Mouse (Mus musculus): ENCODE measurements around the gene Olfr301. TPM values are rescaled to one million over a fixed set of nuclear protein-coding genes. Genes with fewer than 3 reads are reported as not detected.

The Olfr301 gene
- not detected for total RNA-seq (2023)

DNA sequence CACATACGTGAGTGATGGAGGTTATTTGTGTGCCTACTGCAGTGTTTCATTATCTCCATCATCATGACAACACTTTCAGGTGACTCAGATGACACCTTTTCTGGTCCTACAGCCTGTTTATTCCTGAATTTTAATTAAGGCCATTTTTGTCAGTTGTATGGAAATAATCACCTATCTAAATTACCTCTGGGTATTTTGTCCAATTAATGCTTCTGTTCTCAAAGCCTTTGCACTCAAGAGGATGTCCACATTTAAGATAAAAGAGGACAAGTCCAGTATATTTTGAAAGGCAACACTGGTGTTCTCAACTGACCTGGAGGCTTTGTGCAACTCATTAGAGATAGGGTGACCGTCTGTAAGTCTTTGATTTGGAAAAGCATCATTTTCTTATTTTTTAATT is at the start of gene Olfr301:
Gene Olfr301, plus strand, starts transcription at position 301 of the 400 bp plus-strand sequence.

DNA sequence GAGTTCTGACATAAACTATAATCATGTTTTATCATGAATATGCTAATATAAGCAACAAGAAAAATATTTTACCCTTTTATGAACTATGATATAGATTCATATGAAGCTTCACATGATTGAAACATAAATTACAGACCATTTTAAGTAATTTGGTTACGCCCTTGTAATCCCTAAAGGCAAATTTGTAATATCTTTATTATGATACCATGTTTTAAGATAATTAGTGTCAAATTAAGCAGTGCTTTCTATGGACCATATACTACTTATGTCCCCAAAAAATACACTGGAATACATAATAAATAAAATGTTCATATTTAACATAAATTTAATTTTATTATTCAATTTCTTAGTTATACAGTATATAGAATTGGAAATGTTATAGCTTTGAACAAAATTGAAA is 36.8 kb upstream of the Olfr301 start, which contains the start of gene Olfr305:
Gene Olfr305, minus strand, starts transcription at position 101 of the 400 bp plus-strand sequence.

DNA sequence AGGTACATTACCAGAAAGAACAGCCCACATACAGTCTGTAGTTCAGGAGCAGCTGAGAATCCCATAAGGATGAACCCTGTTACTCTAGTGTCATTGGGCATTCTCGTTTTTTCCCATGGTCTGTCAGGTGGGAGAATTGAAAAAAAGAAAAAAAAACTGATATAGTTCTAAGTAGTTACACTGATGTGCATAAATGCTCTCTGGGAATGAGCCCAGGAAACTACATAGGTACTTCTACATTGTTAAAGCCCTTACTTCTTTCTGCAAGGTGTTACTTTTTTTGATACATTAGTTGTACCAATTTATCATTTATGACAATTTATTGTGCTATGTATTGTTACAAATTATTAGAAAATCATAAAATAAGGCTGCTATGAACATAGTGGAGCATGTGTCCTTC is 17.1 kb upstream of the Olfr301 start, which contains the start of gene Olfr304:
Gene Olfr304, minus strand, starts transcription at position 101 of the 400 bp plus-strand sequence.

DNA sequence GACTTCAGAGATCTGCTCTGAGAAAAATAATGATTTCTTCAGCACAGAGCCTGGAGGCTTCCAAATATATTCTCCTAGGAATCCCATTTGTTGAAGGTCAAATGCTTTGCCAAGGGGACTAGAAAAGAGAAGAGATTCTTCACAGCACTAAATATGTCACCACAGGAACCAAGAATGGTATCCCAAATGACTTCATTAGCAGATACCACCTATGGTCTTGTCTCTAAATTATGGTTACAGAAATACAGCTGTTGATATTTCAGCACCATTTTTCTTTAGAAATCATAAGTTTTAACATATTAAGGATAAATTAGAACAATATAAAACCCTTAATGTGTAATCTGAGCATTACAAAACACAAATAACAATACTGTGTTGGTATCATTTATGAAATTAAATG is 6.0 kb upstream of the Olfr301 start, which contains the start of gene Olfr303:
Gene Olfr303, minus strand, starts transcription at position 101 of the 400 bp plus-strand sequence.

DNA sequence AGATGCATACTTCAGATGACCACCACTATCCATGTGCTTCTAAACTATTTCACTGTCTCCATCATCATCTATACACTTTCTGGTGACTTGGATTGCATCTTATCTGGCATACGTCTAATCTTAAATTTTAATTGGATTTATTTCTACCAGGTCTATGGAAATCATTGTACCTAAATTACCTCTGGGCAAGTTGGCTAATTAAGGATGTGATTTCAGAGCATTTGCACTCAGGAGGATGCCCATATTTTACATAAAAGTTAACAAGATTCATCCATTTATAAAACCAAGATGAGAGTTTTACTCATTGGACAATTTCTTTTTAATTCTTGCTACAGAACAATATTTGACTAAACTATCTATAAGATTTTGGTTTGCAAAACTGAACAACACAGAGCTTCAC is 56.0 kb downstream of the Olfr301 start, which contains the start of gene Olfr299:
Gene Olfr299, plus strand, starts transcription at position 301 of the 400 bp plus-strand sequence.

Other genes with a start within 250 kb of the Olfr301 start
- gene Vmn2r75, start 232.1 kb upstream of the Olfr301 start, total RNA-seq (2023), result not detected
- gene Vmn2r76, start 157.5 kb upstream of the Olfr301 start, total RNA-seq (2023), result not detected
- not detected for gene Olfr310, start 126.7 kb upstream of the Olfr301 start, total RNA-seq (2023)
- gene Olfr309, start 90.1 kb upstream of the Olfr301 start, total RNA-seq (2023), result not detected
- not detected for gene Olfr308, start 78.2 kb upstream of the Olfr301 start, total RNA-seq (2023)
- gene Olfr307, start 66.3 kb upstream of the Olfr301 start, total RNA-seq (2023), result not detected
- gene Olfr305, start 36.9 kb upstream of the Olfr301 start, total RNA-seq (2023), result not detected
- not detected for gene Olfr304, start 17.2 kb upstream of the Olfr301 start, total RNA-seq (2023)
- not detected for gene Olfr303, start 6.1 kb upstream of the Olfr301 start, total RNA-seq (2023)
- gene Olfr299, start 56.1 kb downstream of the Olfr301 start, total RNA-seq (2023), result not detected
- not detected for gene Olfr298, start 88.6 kb downstream of the Olfr301 start, total RNA-seq (2023)
- not detected for gene Olfr297, start 116.1 kb downstream of the Olfr301 start, total RNA-seq (2023)
- gene Olfr295, start 180.0 kb downstream of the Olfr301 start, total RNA-seq (2023), result not detected
- gene Olfr294, start 212.8 kb downstream of the Olfr301 start, total RNA-seq (2023), result not detected
- not detected for gene Olfr293, start 245.2 kb downstream of the Olfr301 start, total RNA-seq (2023)

All from CD8-positive naive resting alpha-beta T cell, adult 57 days (primary cell).